Mouse (Mus musculus) midbrain, embryonic 12.5 days (tissue): ENCODE data around the gene Arhgap29. TPM values are rescaled to one million over a fixed set of nuclear protein-coding genes. Genes with fewer than 3 reads are reported as not detected.

Experiments used
- ATAC-seq: fragments of 200-750 bp; cut with Nextera tagmentation; 2 replicates; pipeline ENCODE4 v1.8.0; 2017; ENCODE audit warnings: low read depth, moderate TSS enrichment, moderate library complexity; ENCODE audit not compliant: low FRiP score
- H3K27ac ChIP-seq: fragments of 300-500 bp; sonication (generic); replicated peaks from 2 replicates; pipeline ENCODE4 v1.5.1; 2016; ENCODE audit warnings: mild to moderate bottlenecking
- H3K27me3 ChIP-seq: fragments of 300-500 bp; sonication (generic); 2 replicates; pipeline ENCODE4 v1.6.1; 2016; ENCODE audit warnings: mild to moderate bottlenecking
- H3K36me3 ChIP-seq: fragments of 300-500 bp; sonication (generic); 2 replicates; pipeline ENCODE4 v1.6.1; 2016
- H3K4me1 ChIP-seq: fragments of 300-500 bp; sonication (generic); 2 replicates; pipeline ENCODE4 v1.6.1; 2016
- H3K4me2 ChIP-seq: fragments of 300-500 bp; sonication (generic); replicated peaks from 2 replicates; pipeline ENCODE4 v1.6.1; 2016; ENCODE audit warnings: mild to moderate bottlenecking, moderate library complexity
- H3K4me3 ChIP-seq: fragments of 300-500 bp; sonication (generic); 2 replicates; pipeline ENCODE4 v1.5.1; 2016; ENCODE audit warnings: mild to moderate bottlenecking
- H3K9ac ChIP-seq: fragments of 300-500 bp; sonication (generic); replicated peaks from 2 replicates; pipeline ENCODE4 v1.6.1; 2016; ENCODE audit warnings: mild to moderate bottlenecking, moderate library complexity
- H3K9me3 ChIP-seq: fragments of 300-500 bp; sonication (generic); 2 replicates; pipeline ENCODE4 v1.6.1; 2016; ENCODE audit warnings: mild to moderate bottlenecking
- WGBS: fragments of 180-500 bp; shearing (Covaris S2); methylation state at CpG from one replicate; pipeline ENCODE4 v1.1.7; 2016; 5-methylcytosine and 5-hydroxymethylcytosine counted together
- polyA plus RNA-seq: library from polyadenylated mRNA; unstranded; fragments of >200 nt; fragmentation: Nextera tagmentation; extraction: Ambion mirVana; gene quantifications from 2 replicates; pipeline ENCODE4 v1.2.1, GENCODE M21; 2016

Arhgap29 gene
- polyA plus RNA-seq, 1 experiment from 2014 or later: 44.2 TPM

DNA sequence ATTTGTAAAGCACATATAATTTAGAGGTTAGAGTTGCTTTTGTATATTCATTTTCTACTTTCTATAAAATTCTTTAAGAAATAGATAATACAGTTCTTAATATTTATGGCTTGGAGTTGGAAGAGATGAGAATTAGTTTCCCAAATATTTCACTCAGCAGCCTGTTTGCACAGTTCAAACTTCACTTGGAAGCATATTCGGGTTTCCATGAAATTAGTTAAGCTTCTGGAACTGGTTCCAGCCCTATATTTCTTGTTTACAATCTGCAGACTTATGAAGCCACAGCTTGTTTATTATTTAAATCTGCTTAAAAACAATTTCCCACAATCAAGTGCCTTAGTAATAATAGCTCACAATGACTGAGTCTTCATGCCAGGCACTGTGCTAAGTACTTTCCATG lies 17.1 kb downstream of the Arhgap29 start:
- Histone ChIP-seq H3K4me3 (no peak overlapping the region), H3K9ac (no peak overlapping the region), H3K4me1 (peaks cover 8% of the 10 kb centered on the region), H3K9me3 (no peaks in the 10 kb centered on the region), H3K27me3 (peaks cover 30% of the 10 kb centered on the region; the same call in 1 of the 2 replicates), H3K4me2 (no peak overlapping the region), H3K27ac (no peak overlapping the region), H3K36me3 (no peaks in the 10 kb centered on the region)
- 64% methylated on average over 1 of the region's 1 CpGs for whole genome bisulfite sequencing
- ATAC-seq: no peak

DNA sequence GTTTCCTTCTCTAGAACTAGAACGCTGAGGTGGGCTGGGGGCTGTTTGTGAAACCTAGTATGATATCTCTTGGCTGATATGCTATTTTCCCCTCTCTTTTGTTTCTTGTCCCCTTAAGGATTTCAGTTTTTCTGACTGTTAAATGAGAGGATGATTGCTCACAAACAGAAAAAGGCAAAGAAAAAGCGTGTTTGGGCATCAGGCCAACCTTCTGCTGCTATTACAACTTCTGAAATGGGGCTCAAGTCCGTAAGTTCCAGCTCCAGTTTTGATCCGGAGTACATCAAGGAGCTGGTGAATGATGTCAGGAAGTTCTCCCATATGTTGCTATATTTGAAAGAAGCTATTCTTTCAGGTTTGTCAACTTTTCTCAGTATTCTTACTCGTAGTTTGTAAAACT lies 21.4 kb downstream of the Arhgap29 start:
- no peak overlapping the region for H3K9ac ChIP-seq
- peaks cover 5% of the 10 kb centered on the region; the same call in 1 of the 2 replicates for H3K27me3 ChIP-seq
- 84% methylated on average over 5 of the region's 5 CpGs for WGBS
- no peak overlapping the region for H3K4me3 ChIP-seq
- H3K27ac ChIP-seq: no peak overlapping the region
- no peaks in the 10 kb centered on the region for H3K36me3 ChIP-seq
- no peaks in the 10 kb centered on the region for H3K9me3 ChIP-seq
- H3K4me1 ChIP-seq: peaks cover under 1% of the 10 kb centered on the region; the same call in 1 of the 2 replicates
- no peak for ATAC-seq
- no peak overlapping the region for H3K4me2 ChIP-seq

DNA sequence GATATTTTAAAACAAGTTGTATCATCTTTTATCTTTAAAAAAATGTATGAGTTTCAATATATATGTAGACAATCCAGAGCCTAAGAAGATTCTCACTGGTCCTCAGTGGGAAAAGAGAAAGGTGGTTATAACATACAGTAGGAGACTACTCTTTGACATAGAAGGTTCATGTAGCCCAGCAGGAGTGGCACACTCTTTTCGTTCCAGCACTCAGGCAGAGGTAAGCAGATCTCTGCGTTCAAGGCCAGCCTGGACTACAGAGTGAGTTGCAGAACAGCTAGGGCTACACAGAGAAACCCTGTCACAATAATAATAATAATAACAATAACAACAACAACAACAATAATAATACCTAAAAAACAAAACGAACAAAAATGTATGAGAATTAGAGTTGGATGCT lies 23.0 kb downstream of the Arhgap29 start:
- H3K9me3 ChIP-seq: no peaks in the 10 kb centered on the region
- no peak overlapping the region for H3K27ac ChIP-seq
- H3K4me3 ChIP-seq: no peak overlapping the region
- ATAC-seq: no peak
- H3K4me1 ChIP-seq: no peaks in the 10 kb centered on the region
- H3K36me3 ChIP-seq: no peaks in the 10 kb centered on the region
- H3K9ac ChIP-seq: no peak overlapping the region
- 91% methylated on average over 3 of the region's 3 CpGs for WGBS
- no peaks in the 10 kb centered on the region for H3K27me3 ChIP-seq
- H3K4me2 ChIP-seq: no peak overlapping the region

DNA sequence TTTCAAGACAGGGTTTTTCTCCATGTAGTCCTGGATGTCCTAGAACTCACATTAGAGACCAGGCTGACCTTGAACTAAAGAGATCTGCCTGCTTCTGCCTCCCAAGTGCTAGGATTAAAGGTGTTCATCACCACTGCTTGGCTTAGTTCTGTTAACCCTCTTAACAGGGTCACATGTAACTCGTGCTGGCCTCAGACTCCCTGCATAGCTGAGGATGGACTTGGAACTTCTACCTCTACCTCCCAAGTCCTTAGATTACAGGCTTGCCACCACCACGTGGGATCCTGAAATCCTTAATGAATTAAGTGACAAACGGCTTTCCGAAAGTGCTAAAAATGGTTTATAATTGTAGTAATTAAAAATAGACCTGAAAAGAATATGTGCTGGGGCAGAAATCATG lies 29.0 kb downstream of the Arhgap29 start:
- Histone ChIP-seq H3K4me3 (no peak overlapping the region), H3K4me1 (no peaks in the 10 kb centered on the region), H3K9me3 (no peaks in the 10 kb centered on the region), H3K9ac (no peak overlapping the region), H3K4me2 (no peak overlapping the region), H3K27ac (no peak overlapping the region), H3K27me3 (no peaks in the 10 kb centered on the region), H3K36me3 (no peaks in the 10 kb centered on the region)
- 86% methylated on average over 4 of the region's 4 CpGs for WGBS
- ATAC-seq: no peak

DNA sequence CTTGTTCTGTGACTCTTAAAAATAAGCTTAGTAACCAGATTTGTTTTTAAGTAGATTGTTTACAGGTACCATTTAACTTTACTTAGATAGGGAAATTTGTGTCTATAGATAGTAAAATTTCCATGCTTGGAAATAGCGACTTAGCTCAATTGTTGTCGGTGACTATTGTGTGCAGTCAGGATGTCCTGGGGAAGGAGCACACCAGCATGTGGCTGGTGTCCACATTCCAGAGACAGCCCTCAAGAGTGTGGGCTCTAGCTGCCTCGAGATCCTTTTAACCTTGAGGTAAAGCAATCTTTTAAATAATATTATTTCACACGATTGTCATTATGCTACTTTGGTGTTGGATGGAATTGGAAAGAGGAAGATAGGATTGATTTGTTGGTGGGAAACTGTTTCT lies 30.1 kb downstream of the Arhgap29 start:
- no peak overlapping the region for H3K27ac ChIP-seq
- no peaks in the 10 kb centered on the region for H3K4me1 ChIP-seq
- H3K9me3 ChIP-seq: no peaks in the 10 kb centered on the region
- WGBS: 78% methylated on average over 4 of the region's 4 CpGs
- no peak for ATAC-seq
- H3K4me2 ChIP-seq: no peak overlapping the region
- H3K27me3 ChIP-seq: no peaks in the 10 kb centered on the region
- H3K4me3 ChIP-seq: no peak overlapping the region
- no peak overlapping the region for H3K9ac ChIP-seq
- no peaks in the 10 kb centered on the region for H3K36me3 ChIP-seq

DNA sequence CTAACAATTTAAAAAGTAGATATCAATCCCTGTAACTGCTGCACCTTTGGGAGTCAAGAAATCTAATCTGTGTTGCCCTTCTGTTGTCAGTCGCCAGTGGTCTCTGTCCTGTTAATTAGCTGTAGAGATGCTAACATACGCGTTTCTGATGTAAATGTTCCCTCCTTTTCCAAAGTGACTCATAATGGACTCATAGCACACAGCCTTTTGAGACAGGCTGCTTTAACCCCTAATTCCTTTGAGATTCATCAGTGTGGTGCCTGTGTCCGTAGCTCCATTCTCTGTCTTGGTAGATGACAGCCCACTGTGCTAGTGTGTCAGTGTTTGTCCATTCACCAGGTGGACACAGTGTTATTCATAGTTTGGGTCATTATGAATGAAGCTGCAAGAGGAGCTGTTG lies 42.8 kb downstream of the Arhgap29 start:
- Histone ChIP-seq H3K27ac (no peak overlapping the region), H3K27me3 (no peaks in the 10 kb centered on the region), H3K4me2 (no peak overlapping the region), H3K9ac (no peak overlapping the region), H3K9me3 (no peaks in the 10 kb centered on the region), H3K4me3 (no peak overlapping the region), H3K36me3 (no peaks in the 10 kb centered on the region), H3K4me1 (no peaks in the 10 kb centered on the region)
- no peak for ATAC-seq
- 70% methylated on average over 4 of the region's 4 CpGs for WGBS

DNA sequence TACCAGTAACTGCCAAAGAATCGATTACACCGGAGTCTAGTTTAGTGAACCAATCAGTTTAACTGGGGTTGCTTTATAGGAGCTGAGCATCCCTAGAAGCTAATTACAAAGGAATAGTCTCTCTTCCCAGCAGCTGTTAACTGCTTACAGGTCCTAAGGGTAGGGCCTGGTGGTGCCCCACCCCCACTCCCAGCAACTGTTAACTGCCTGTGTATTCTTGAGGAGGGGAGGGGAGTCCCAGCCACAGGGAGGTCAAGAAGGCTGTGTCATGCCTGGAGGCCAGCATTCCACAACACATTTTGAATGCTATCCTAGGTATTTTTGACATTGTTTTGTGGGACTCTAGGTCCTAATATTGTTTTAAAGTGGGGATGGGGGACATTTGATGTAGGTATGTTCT lies 47.6 kb downstream of the Arhgap29 start:
- 94% methylated on average over 2 of the region's 2 CpGs for WGBS
- ATAC-seq: no peak
- Histone ChIP-seq H3K4me2 (no peak overlapping the region), H3K27me3 (no peaks in the 10 kb centered on the region), H3K27ac (no peak overlapping the region), H3K4me1 (no peaks in the 10 kb centered on the region), H3K36me3 (no peaks in the 10 kb centered on the region), H3K4me3 (no peak overlapping the region), H3K9me3 (no peaks in the 10 kb centered on the region), H3K9ac (no peak overlapping the region)

DNA sequence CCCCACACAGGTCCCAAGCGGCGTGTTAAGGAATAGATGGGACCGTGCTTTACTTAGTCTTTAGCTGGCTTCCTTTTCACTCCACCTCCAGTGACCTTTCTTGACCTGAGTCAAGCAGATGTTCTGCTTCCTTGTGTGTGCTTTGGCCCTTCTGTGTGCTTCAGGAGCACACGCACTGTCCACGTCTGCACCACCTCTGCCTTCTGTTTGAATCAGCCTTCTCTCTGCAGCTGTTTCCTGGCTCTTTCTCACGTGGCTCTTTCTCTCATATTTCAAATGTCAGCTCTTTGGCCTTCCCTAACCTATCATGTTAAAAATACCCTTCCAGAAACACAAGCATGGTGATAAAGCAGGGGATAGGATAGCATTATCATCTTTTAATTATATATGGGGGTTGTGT lies 49.2 kb downstream of the Arhgap29 start:
- WGBS: 74% methylated on average over 6 of the region's 6 CpGs
- no peak overlapping the region for H3K9ac ChIP-seq
- no peak overlapping the region for H3K4me2 ChIP-seq
- no peak for ATAC-seq
- H3K27ac ChIP-seq: no peak overlapping the region
- no peak overlapping the region for H3K4me3 ChIP-seq
- no peaks in the 10 kb centered on the region for H3K9me3 ChIP-seq
- H3K27me3 ChIP-seq: no peaks in the 10 kb centered on the region
- H3K36me3 ChIP-seq: no peaks in the 10 kb centered on the region
- H3K4me1 ChIP-seq: no peaks in the 10 kb centered on the region

DNA sequence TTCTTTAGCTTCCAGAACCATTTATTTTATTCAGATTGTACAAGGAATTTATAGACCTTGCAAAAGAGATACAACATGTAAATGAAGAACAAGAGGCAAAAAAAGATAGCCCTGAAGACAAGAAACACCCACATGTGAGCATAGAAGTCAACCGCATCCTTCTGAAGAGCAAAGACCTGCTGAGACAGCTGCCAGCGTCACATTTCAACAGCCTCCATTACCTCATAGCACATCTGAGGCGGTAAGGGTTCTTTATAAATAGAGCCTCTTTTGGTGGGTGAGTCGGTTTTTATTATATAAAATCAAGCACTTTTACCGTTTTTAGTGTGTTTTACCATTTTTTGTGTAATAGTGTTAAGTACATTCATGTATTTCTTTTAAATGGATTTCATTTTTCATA lies 57.5 kb downstream of the Arhgap29 start:
- Histone ChIP-seq H3K9ac (no peak overlapping the region), H3K27ac (no peak overlapping the region), H3K4me2 (no peak overlapping the region), H3K27me3 (no peaks in the 10 kb centered on the region), H3K36me3 (no peaks in the 10 kb centered on the region), H3K4me3 (no peak overlapping the region), H3K9me3 (no peaks in the 10 kb centered on the region), H3K4me1 (no peaks in the 10 kb centered on the region)
- WGBS: 92% methylated on average over 5 of the region's 5 CpGs
- ATAC-seq: no peak

DNA sequence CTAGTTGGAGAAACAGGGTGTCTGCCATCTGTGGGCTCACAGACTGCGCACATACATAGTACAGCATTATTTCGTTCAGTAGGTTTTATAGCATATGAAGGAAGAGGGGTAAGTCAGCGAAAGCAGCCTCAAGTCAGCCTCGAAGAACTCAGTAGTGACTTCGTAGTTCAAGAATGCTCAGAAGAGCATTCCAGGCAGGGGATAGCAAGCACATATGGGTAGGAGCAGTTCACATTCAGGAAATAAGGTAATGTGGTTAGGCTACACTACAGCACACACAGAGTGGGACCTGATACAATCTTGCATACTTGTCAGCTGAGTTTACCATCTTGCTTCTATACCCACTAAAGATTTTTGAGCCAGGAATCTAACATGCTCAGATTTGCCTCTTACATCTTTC lies 58.0 kb downstream of the Arhgap29 start:
- Histone ChIP-seq H3K9me3 (no peaks in the 10 kb centered on the region), H3K27ac (no peak overlapping the region), H3K36me3 (no peaks in the 10 kb centered on the region), H3K9ac (no peak overlapping the region), H3K4me1 (no peaks in the 10 kb centered on the region), H3K27me3 (no peaks in the 10 kb centered on the region), H3K4me2 (no peak overlapping the region), H3K4me3 (no peak overlapping the region)
- no peak for ATAC-seq
- WGBS: 93% methylated on average over 5 of the region's 5 CpGs

DNA sequence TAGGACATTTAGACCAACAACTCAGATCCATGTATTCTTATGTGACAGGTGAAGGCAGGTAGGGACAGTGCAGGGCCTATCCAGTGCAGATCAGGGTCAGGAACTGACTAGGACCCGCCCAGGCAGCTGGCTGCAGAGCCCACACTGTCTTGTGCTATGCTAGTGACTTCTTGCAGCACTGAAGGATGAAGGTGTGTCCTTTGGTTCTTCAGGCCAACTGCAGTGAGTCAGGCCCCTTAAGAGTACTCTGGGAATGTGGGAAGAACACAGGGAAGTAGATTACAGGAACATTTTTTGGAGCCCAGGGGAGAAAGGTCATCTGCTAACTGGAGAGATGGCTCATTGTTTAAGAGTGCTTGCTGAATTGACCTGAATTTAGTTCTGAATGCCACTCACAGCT lies 60.1 kb downstream of the Arhgap29 start:
- Histone ChIP-seq H3K4me1 (no peaks in the 10 kb centered on the region), H3K4me2 (no peak overlapping the region), H3K9me3 (no peaks in the 10 kb centered on the region), H3K36me3 (no peaks in the 10 kb centered on the region), H3K27me3 (no peaks in the 10 kb centered on the region), H3K9ac (no peak overlapping the region), H3K27ac (no peak overlapping the region), H3K4me3 (no peak overlapping the region)
- ATAC-seq: no peak
- 81% methylated on average over 1 of the region's 1 CpGs for WGBS

DNA sequence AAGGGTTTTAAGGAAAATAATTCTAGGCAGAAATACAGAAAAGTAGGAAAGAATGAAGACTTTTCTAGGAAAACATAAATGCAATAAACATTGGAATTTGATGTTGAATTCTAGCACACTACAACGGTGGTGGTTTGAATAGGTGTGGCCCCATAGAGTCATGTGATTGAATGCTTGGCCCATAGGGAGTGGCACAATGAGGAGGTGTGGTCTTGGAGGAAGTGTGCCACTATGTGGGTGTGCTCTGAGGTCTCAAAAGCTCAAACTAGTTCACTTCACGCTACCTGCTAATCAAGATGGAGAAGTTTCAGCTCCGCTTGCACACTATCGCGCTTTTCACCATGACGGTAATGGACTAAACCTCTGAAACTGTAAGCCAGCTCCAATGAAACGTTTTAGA lies 66.1 kb downstream of the Arhgap29 start:
- no peaks in the 10 kb centered on the region for H3K9me3 ChIP-seq
- 91% methylated on average over 7 of the region's 7 CpGs for WGBS
- H3K27ac ChIP-seq: no peak overlapping the region
- ATAC-seq: no peak
- H3K4me1 ChIP-seq: no peaks in the 10 kb centered on the region
- no peak overlapping the region for H3K4me2 ChIP-seq
- H3K4me3 ChIP-seq: no peak overlapping the region
- H3K36me3 ChIP-seq: no peaks in the 10 kb centered on the region
- H3K27me3 ChIP-seq: no peaks in the 10 kb centered on the region
- H3K9ac ChIP-seq: no peak overlapping the region

DNA sequence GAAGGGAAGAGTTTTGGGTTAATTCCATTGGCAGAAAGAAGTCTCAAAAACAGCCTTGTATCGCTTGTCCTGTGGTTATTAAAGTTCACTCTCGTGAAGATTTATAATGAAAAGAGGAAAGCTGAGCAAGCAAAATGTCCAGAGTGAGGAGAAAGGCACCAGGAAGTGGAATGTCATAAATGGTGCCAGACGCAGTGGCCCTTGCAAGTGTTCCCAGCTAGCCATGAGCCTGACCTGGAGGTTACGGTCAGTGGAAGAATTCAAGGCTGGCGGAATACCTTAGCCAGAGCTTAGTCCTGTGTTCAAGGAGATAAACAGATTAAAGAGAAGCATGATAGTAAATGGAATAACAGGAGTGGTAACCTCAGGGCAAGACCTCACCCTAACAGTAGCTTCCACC lies 66.8 kb downstream of the Arhgap29 start:
- Histone ChIP-seq H3K9me3 (no peaks in the 10 kb centered on the region), H3K4me3 (no peak overlapping the region), H3K27ac (no peak overlapping the region), H3K9ac (no peak overlapping the region), H3K4me2 (no peak overlapping the region), H3K4me1 (no peaks in the 10 kb centered on the region), H3K27me3 (no peaks in the 10 kb centered on the region), H3K36me3 (no peaks in the 10 kb centered on the region)
- WGBS: 87% methylated on average over 5 of the region's 5 CpGs
- no peak for ATAC-seq
